Mouse (Mus musculus) left cerebral cortex, postnatal 25 days (tissue): Measurements from ENCODE around the gene Shb. TPM values are rescaled to one million over a fixed set of nuclear protein-coding genes. Genes with fewer than 3 reads are reported as not detected.

ENCODE experiments used
- DNase-seq, 2 experiments: peaks; one replicate each; pipeline ENCODE4 v3.0.0; 2022; ENCODE audit warnings: low spot score in 2 of 2, mixed read lengths in 1 of 2
- intact Hi-C: fragments of 180-260 bp; cut with DNase I; formaldehyde crosslinking; loops from one replicate; pipeline ENCODE4 v1.15.1; 2025
- total RNA-seq, 2 experiments: library from RNA; stranded (reverse); gene quantifications; 2 replicates each; pipeline ENCODE4 v1.2.3; 2021

Gene Shb
- total RNA-seq = 10 to 100 TPM in 1 of 2 experiments, 1 to 10 TPM in 1; 9.0 to 11.8 TPM

DNA sequence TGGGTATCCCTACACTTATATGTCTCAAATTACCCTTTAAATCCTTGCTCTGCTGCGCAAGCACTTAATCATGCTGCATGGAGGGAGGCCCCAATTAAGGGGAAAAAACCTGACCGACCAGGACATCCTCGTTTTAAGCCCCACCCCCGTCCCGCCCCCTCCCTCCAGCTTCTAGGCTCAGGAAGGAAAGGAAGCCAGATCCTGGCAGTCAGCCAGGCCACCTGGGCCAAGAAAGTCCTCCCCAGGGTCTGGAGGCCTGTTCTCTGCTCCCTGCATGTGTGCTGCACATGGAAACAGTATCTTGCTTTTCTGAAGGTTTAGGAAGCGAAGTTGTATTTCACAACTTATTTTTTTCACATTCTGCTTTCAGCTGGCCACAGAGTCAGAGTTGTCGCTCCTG, at the start of gene Shb:
Gene Shb, minus strand, starts transcription at position 96 of the 400 bp plus-strand sequence.
- no peak for DNase-seq
- intact Hi-C loops = no loop called here

DNA sequence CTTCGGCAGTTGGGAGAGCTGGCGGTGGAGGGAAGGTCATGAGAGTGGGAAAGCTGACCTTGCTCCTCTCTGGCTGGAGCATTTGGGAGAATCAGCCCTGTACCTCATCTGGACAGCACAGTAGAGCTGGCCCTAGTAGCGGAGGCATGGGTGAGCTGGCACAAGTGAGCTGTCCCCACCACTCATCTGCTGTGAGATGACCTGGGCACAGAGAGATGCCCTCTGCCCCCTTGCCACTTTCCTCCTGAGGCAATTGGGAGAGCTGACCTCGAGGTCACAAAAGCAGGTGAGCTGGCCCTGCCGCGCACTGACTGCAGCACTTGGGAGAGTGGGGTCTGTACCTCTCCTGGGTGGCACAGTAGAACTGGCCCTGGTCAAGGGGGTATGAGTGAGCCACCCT, 48.8 kb upstream of the Shb start:
- DNase-seq = no peak
- intact Hi-C loops = no loop called here

DNA sequence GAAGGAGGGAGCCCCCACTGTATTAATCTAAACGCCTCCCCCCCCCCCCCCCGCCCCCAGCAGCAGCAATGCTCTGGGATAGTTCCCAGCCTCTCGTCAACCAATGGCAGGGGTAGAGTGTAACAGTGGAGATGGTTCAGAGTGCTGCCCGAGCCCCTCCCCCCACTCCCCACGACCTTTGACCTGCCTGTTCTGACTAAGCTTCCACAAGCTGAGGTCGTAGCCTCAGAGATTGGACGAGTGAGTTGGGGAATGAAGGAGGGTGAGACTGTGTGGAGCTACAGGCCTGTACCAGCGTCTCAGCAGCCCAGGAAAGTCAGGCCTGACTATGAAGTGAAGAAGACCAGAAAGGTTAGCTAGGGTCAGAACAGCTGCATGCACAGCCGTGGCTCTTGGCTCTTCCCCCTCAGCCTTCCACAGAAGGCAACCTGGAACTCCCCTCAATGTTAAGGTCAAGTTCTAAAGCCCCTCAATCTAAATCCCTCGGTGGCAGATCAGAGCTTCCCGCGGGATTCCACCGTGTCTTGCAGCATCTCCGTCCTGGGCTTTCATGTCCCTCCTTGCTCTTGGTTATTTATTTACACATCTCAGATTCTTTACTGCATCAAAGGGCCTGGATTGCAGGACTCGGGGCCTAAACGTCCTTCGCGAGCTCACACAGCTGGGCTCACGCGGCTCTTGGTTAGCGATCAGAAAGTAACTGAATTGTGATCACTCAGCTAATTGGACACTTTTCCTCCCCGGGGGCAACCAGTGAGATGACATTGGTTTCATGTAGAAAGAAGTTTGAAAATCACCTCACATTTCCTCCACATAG, 46.5 kb upstream of the Shb start:
- intact Hi-C loops = no loop called here
- no peak for DNase-seq

DNA sequence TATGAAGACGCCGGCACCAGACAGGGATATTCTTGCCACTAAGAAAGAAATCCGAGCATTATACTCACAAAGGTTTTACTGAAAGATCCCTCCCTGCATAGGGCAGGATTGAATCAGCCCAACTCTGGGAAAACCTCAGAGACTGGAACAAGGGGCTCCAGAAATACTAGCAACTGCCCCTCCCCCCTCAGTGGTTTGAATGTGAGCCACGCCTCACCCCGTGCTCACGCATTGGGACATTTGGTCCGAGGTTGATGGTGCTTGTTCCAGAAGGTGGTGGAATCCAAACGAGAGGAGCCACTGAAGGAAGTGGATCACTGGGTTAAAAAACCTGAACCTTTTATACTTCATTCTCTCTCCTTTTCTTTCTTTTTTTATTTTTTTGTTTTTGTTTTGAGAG, 45.4 kb upstream of the Shb start:
- intact Hi-C loops = no loop called here

DNA sequence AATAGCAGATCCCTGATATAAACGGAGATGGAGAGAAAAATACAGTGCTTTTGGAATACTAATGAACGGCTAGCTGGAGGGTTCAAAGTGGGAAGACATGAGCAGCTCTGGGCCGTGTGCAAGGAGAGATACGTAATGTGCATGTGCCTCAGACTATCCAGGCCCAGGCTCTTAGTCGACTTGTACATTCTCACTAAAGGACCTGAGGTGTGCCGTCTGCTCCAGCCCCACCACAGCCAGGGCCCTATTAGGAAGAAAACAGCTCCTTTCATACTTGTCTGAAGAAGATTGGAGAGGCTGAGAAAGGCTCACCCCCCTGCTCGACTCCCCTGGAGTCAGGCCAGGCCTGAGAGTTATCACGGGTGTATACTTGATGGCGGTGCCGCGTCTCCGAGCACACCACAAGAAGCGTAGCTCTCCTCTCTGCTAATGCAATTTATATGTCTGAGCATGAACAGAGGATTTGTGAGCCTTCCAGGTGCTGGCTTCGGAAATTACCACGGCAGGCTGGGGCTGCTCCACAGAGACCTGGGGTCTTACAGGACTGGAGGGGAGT, 42.4 kb upstream of the Shb start:
- intact Hi-C loops = no loop called here
- no peak for DNase-seq

More for the DNA sequence above, 45.4 kb upstream of the Shb start:
- DNase-seq = no peak

DNA sequence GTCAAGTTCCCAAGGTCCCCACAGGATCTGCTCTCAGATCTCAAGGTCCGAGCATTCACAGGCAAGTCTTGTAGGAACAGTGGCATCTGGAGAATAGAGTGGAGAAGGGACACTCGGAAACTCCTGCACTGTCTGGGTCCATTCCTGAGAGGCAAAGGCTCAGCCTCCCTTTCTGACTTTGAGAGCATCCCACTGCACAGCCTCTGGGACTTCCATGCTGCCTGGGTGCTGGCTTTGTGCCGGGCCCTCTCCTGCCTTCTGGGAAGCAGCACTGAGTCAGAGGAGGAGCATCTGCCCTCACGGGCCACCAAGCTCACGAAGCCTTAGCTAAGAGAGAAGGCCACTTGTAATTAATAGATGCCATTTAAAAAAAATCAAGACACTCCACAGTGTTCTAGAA, 37.3 kb upstream of the Shb start:
- DNase-seq = no peak
- intact Hi-C loops = no loop called here

DNA sequence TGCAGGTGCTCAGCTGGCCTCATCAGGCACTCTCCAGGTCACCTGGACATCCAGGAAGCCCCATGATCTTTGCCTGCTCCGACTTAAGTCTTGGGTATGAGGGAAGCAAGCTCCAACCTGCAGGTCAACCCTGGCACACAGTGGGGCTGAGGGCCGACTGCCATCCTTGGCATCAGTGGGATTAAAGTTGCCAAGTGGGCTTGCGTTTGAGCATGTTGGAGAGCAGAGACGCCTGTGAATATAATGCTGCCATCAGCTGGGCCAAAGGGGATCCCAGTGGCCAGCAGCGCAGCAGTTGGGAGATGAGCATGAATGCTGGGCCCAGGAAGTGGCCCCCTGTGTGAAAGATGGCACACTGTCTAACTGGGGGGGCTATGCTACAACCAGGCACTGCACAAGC, 25.9 kb upstream of the Shb start:
- DNase-seq = no peak
- intact Hi-C loops = no loop called here

DNA sequence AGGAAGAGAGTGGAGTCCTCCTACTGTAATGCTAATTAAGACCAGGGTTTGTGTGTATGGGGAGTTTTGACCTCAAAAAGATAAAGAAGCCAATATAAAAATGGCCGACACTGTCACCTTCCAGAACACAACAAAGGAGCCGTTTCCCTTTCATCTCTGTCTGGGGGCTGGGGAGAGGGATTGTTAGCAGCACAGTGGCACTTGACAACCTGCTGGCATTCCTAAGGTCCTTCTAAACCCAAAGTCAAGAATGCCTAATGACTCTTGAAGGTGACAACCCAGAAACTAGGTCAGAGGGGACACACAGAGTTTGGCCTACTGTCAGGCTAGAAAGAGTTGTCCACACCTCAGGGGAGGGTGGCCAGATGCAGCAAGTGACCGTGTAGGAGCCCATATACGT, 20.3 kb upstream of the Shb start:
- intact Hi-C loops = loop anchor here (5.0 kb wide), 1 partner anchor 305 kb away; no protein-coding TSS in a partner anchor
- DNase-seq = no peak

DNA sequence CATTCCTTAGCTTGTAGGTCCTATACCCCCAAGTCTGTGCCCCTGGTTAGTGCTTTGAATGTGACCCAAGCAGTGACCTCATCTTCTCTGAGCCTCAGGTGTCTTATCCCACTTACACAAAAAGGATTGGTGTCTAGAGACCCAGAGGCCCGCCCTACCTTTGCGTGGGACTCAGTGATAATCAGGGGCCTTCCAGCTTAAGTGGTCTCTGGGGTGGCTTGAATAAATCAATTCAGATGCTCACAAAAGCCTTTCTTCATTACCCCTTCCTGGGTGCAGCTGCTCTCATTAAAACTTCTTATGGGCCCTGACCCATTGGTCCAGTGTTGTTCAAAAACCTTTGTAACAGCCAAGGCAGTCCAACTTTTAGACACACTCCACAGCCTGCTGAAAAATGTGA, 18.7 kb upstream of the Shb start:
- no peak for DNase-seq
- intact Hi-C loops = loop anchor here (5.0 kb wide), 1 partner anchor 306 kb away; no protein-coding TSS in a partner anchor

DNA sequence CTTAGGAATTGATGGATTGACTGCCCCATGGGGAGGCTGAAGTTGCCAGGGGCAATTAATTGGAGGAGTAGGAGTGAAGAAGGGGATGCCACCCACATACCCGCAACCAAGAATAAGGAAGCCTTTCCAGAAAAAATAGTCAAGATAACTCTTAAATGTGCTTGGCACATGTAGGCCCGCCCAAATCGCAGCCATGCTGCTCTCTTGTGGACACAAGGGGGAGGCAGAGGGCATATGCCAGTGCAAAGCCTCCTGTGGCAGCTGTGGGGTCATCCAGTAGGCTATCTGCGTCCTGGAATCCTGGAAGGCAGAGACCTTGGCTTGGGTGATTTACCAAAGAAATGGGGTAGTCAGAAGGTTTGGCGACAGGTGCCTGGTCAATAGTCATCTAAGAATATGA, 17.2 kb upstream of the Shb start:
- intact Hi-C loops = no loop called here
- DNase-seq = no peak

DNA sequence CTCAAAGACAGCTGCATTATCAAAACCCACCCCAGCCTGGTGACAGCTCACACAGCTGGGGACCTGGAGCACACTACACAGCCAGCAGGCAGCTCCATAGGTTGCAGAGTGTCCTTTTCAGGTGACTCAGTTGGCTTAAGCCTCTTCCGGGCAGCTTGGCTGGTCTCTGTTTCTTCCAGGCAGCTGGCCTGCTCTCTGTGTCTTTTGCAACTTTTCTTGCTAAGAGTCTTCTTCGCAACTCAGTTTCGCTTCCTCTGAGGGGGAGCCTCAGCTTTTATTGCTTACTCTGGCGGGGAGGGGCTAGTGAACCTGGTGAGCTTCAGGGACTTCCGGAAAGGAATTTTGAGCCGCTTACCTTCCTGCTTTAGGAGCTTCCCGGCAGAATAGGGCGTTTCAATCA, 13.6 kb upstream of the Shb start:
- intact Hi-C loops = no loop called here
- DNase-seq = no peak

DNA sequence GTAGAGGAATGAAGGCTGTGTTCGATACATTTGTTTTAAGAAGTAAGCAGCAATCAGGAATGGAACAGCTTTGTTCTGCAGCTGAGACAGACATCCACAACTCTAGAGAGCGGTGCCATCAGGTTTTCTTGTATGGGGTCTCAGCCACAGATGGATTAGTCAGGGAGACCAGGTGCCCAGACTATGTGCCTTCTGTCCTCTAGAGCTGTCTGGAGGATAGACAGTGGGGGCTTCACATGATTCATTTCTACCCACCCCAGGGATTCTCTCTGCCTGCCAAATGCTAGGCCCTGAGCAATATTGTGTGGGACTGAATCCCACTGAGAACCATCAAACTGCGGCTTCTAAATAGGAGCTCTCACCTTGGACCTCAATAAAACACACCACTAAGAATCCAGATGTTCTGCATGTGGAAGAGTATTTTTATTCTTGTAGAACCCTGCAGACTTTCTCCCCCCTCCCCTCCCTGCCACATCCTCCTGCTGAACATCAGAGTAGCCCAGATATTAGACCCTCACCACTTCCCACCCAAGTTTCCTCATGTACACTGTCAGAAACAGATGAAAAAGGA, 11.3 kb upstream of the Shb start:
- no peak for DNase-seq
- intact Hi-C loops = no loop called here

DNA sequence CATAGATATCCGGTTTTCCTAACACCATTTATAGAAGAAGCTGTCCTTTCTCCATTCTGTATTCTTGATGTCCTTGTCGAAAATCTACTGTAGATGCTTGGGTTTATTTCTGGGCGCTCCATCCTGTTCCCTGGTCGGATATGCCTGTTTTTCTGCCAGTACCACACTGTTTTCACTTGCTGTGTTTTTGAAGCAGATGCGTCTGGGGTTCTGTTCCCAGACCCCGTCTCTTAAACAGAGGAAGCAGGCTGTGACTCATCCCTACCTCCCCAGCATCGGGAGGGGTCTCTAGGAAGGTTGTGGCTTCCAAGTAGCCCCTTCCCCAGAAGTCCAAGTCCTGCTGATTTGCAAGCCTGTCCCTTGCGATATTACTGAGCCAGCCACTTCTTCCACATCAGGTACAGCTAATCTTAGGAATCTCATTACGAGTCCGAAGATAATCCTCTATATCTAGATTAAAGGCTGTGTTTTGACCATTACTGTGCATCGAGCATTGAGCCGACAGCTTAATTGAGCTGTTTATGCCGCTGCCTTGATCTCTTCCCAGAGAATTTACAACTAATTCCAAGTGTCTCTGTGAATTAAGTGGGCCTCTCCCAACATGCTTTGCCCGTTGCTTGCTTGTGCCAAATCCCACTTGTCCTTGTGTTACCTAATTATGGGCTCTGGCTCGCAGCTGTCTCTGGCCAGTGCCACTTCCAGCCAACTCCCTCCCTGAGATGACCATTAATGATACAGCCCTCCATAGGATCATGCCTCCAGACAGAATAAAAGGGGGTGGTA, 8.1 kb upstream of the Shb start:
- peak in 1 of 2 experiments; percentile 3 for DNase-seq

DNA sequence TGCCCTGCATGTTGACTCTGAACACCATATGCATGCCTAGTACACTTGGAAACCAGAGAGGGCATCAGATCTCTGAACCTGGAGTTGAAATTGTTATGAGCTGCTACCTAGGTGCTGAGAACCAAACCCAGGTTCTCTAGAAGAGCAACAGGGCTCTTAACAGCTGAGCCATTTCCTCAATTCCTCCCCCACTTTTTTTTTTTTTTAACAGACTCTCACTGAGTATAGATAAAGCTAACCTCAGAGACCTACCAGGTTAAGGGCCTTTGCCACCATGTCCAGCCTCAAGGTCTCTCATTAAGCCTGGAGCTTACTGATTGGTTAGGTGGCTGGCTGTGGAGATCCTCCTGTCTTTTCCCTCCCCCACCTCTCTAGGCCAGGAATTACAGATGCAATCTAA, 6.9 kb upstream of the Shb start:
- intact Hi-C loops = no loop called here
- DNase-seq = no peak

More for the DNA sequence above, 8.1 kb upstream of the Shb start:
- intact Hi-C loops = no loop called here

DNA sequence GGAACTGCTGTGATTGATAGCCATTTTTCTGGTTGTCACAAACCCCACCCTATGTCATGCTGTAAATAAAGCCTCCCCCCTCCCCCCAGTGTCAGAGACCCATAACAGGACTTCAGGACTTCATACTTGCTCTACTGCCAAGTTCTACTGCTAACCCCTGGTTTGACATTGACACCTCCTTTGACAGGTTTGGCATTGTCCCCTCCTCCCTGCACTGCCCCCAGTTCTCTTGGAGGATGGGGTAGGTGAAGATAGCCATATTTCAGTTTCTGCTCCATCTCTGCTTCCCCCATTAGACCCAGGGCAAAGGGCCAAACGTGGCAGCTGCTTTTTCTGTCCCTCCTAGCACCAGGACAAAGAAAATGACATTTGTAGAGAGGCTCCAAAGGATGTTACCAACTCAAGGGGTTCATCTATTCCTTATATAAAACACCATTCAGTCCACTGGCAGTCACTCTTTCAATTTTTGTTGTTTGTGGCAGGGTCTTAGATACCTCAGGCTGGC, 1.2 kb upstream of the Shb start:
- intact Hi-C loops = no loop called here
- no peak for DNase-seq

DNA sequence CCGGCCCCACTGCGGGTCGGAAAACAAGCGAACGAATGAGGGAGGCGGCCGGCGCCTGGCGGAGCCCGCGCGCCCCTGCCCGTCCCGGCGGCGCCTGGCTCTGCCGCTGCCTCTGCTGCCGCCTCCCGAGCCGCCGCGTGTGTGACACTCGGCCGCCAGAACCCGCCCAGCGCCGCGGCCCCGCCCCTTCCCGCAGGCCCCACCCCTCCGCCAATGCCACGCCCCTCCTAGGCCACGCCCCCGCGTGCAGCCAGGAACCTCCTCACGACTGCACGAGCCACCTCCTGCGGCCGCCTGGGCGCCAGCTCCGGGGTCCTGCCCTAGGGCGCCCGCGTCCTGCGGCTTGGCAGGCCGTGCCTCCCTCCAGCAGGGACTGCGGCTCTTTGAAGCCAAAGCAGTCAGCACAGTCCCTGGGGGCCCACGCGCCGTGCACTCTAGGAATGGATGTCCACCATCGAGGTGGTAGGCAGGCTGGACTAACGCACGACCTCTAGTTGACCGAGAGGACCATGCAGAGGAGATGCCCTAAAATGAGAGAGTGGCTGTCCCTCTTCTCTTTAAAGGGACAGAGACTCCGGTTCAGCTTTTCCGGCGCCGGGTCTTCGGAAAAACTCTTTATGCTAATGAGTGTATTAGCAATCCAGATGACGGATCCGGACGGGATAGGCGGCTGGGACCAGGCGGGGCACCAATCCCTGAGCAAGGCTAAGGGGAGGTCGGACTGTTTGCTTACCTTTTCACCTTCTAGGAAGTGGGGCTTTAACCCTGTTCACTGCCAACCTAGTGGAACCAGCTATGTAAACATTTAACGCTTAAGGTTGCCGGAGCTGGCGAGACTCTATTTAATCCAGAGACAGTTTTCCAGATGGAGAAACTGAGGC, 1.4 kb downstream of the Shb start:
- intact Hi-C loops = no loop called here

DNA sequence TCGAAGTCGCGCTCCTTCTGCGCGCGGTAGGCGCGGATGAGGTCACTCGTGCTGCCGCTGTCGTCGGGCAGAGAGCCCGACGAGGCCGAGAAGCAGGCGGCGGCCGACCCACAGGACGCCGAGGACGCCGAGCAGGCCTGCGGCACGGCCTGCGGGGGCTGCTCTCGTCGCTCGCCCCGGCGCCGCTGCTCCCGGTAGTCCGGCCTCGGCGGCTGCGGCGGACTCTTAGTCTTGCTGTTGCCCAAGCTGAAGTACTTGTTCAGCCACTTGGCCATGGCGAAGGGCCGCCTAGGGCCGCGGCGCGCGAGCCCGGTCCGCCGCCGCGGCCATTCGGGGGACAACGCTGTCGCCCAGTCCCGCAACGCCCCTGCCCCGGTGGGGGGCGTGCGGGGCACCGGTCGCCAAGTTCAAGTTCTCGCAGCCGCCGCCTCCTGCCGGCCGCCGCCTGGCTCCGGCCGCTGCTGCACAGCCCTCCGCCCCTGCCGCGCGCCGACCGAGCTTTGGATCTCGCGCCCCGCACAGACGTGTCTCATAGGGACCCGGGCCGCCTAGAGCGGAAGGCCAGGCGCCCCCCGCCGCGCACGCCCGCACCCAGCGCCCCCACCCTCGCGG, 2.2 kb downstream of the Shb start:
- intact Hi-C loops = loop anchor here (2.0 to 5.0 kb wide), 2 partner anchors 83 to 111 kb away; no protein-coding TSS in a partner anchor
- DNase-seq = no peak

More for the DNA sequence above, 1.4 kb downstream of the Shb start:
- DNase-seq = peak; percentile 85 to 88

DNA sequence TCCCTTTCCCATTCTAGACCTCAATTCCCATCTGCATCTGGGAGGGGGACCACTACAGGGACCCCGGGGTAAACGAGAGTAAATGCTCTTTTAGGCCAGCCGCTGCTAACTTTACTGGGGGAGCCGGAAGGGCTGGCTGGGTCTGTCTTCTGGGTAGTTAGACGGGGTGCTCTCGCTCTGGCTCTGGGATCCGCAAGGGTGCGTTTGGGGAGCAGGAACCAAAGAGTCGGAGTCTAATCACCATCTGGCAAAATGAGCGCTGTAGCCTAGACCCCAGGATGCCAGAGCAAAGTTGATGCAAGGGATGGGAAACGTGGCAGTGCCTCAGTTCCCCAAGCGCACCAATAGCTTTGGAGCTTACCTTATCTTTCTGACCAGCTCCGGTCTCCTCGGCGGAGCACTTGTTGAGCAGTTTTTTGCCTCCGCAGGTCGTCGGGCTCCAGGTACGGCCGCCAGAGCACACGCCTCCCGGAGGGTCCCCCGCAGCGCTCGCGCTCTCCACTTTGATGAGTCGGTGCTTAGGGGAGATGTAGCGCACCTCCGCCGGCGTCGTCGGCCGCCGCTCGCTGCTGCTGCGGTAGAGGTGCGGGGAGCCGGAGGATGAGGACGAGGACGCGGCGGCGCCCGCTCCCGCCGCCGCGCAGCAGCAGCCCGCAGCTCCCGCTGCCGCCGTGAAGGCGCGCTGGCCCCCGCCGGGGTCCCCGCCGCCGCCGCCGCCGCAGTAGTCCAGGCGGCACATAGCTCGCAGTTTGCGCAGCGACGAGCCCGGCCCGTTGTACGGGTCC, 2.9 kb downstream of the Shb start:
- intact Hi-C loops = loop anchor here (2.0 to 5.0 kb wide), 2 partner anchors 82 to 111 kb away; no protein-coding TSS in a partner anchor
- DNase-seq = no peak
